Mouse (Mus musculus) CH12.LX (cell line): ENCODE data around the gene Catsper2. TPM values are rescaled to one million over a fixed set of nuclear protein-coding genes. Genes with fewer than 3 reads are reported as not detected.

ENCODE experiments used
- DNase-seq: peaks from one replicate; pipeline ENCODE4 v3.0.0-alpha.2; 2013; ENCODE audit errors: extremely low read depth
- H3K27ac ChIP-seq: 2 replicates; pipeline ENCODE4 v1.5.1; 2012; ENCODE audit warnings: low read depth, mild to moderate bottlenecking, control low read depth, moderate library complexity; ENCODE audit not compliant: insufficient read depth
- H3K27me3 ChIP-seq: replicated peaks from 2 replicates; pipeline ENCODE3; 2012; ENCODE audit warnings: inconsistent platforms
- H3K36me3 ChIP-seq, 2 experiments: replicated peaks in 1 of 2; 2 replicates each; pipeline versions ENCODE3 to v1.6.1; 2012; ENCODE audit warnings: inconsistent platforms in 1 of 2, low read length in 1 of 2, mild to moderate bottlenecking in 1 of 2, mixed read lengths in 1 of 2, moderate library complexity in 1 of 2; ENCODE audit not compliant: control insufficient read depth in 1 of 2, insufficient read depth in 1 of 2
- H3K4me1 ChIP-seq, 2 experiments: 2 replicates each; pipeline ENCODE4 v1.6.1; 2012; ENCODE audit warnings: inconsistent platforms in 1 of 2, moderate library complexity in 1 of 2; ENCODE audit not compliant: insufficient read depth in 2 of 2, control insufficient read depth in 1 of 2
- H3K4me2 ChIP-seq: 2 replicates; pipeline ENCODE4 v1.6.1; 2012; ENCODE audit warnings: low read depth, mild to moderate bottlenecking, control low read depth; ENCODE audit not compliant: poor library complexity, insufficient read depth, severe bottlenecking
- H3K4me3 ChIP-seq, 3 experiments: fragments of 150-350 bp in 1 of 3; sonication (generic) in 1 of 3; replicated peaks in 1 of 3; 2 replicates each; pipeline versions ENCODE3 to v1.5.1; 2011 to 2012; ENCODE audit warnings: low read depth in 2 of 3, low read length in 2 of 3, mild to moderate bottlenecking in 2 of 3, moderate library complexity in 2 of 3, control low read depth in 1 of 3, improper control_type of control experiment in 1 of 3, inconsistent platforms in 1 of 3, mixed read lengths in 1 of 3; ENCODE audit not compliant: poor library complexity in 1 of 3
- H3K79me2 ChIP-seq: replicated peaks from 2 replicates; pipeline ENCODE4 v1.6.1; 2012; ENCODE audit warnings: mild to moderate bottlenecking, moderate library complexity; ENCODE audit not compliant: control insufficient read depth, poor library complexity, insufficient read depth, severe bottlenecking; ENCODE audit errors: extremely low read depth
- H3K9ac ChIP-seq: 2 replicates; pipeline ENCODE4 v1.6.1; 2012; ENCODE audit warnings: low read depth, mild to moderate bottlenecking, control low read depth, moderate library complexity; ENCODE audit not compliant: insufficient read depth
- H3K9me3 ChIP-seq: replicated peaks from 2 replicates; pipeline ENCODE3; 2012; ENCODE audit warnings: low read length, inconsistent platforms, mixed read lengths
- BHLHE40 ChIP-seq: IDR thresholded peaks from 2 replicates; pipeline ENCODE4 v1.6.1; 2011; ENCODE audit warnings: mild to moderate bottlenecking, low read depth, low read length, improper control_type of control experiment
- CHD1 ChIP-seq: IDR thresholded peaks from 2 replicates; pipeline ENCODE4 v1.6.1; 2012; ENCODE audit warnings: low read depth, low read length, improper control_type of control experiment, inconsistent platforms
- CHD2 ChIP-seq: IDR thresholded peaks from 2 replicates; pipeline ENCODE4 v1.6.1; 2011; ENCODE audit warnings: low read length, improper control_type of control experiment
- CTCF ChIP-seq, 2 experiments: IDR thresholded peaks in 1 of 2; conservative IDR thresholded peaks in 1 of 2; 2 replicates each; pipeline ENCODE4 v1.5.1; 2011 to 2012; ENCODE audit warnings: low read depth in 2 of 2, low read length in 2 of 2, improper control_type of control experiment in 1 of 2, inconsistent platforms in 1 of 2, mild to moderate bottlenecking in 1 of 2, moderate library complexity in 1 of 2
- E2F4 ChIP-seq: IDR thresholded peaks from 2 replicates; pipeline ENCODE4 v1.6.1; 2011; ENCODE audit warnings: low read depth, low read length, improper control_type of control experiment; ENCODE audit not compliant: insufficient replicate concordance
- ELF1 ChIP-seq: IDR thresholded peaks from 2 replicates; pipeline ENCODE4 v1.6.1; 2014; ENCODE audit warnings: low read depth, mild to moderate bottlenecking, inconsistent platforms, low read length, improper control_type of control experiment
- EP300 ChIP-seq: IDR thresholded peaks from 2 replicates; pipeline ENCODE4 v1.6.1; 2011; ENCODE audit warnings: low read length, improper control_type of control experiment
- ETS1 ChIP-seq: conservative IDR thresholded peaks from 2 replicates; pipeline ENCODE4 v1.6.1; 2012; ENCODE audit warnings: low read depth, mild to moderate bottlenecking, inconsistent platforms, low read length, improper control_type of control experiment, moderate library complexity
- GABPA ChIP-seq: IDR thresholded peaks from 2 replicates; pipeline ENCODE4 v1.6.1; 2012; ENCODE audit warnings: low read depth, low read length, improper control_type of control experiment, inconsistent platforms; ENCODE audit not compliant: insufficient replicate concordance
- HCFC1 ChIP-seq: IDR thresholded peaks from 2 replicates; pipeline ENCODE4 v1.6.1; 2012; ENCODE audit warnings: low read depth, mild to moderate bottlenecking, inconsistent platforms, low read length, improper control_type of control experiment
- IRF4 ChIP-seq: IDR thresholded peaks from 2 replicates; pipeline ENCODE4 v1.6.1; 2014; ENCODE audit warnings: low read depth, mild to moderate bottlenecking, inconsistent platforms, low read length, improper control_type of control experiment
- JUN ChIP-seq: IDR thresholded peaks from 2 replicates; pipeline ENCODE4 v1.6.1; 2011; ENCODE audit warnings: low read depth, mild to moderate bottlenecking, low read length, improper control_type of control experiment, moderate library complexity; ENCODE audit not compliant: insufficient read depth
- JUND ChIP-seq: conservative IDR thresholded peaks from 2 replicates; pipeline ENCODE4 v1.6.1; 2011; ENCODE audit warnings: low read depth, low read length, improper control_type of control experiment
- KAT2A ChIP-seq: IDR thresholded peaks from 2 replicates; pipeline ENCODE4 v1.6.1; 2012; ENCODE audit warnings: low read length, improper control_type of control experiment, inconsistent platforms; ENCODE audit not compliant: insufficient replicate concordance
- MAFK ChIP-seq: IDR thresholded peaks from 2 replicates; pipeline ENCODE4 v1.6.1; 2011; ENCODE audit warnings: low read length, improper control_type of control experiment; ENCODE audit not compliant: insufficient replicate concordance
- MAX ChIP-seq: IDR thresholded peaks from 2 replicates; pipeline ENCODE4 v1.6.1; 2011; ENCODE audit warnings: low read length, improper control_type of control experiment
- MAZ ChIP-seq: IDR thresholded peaks from 2 replicates; pipeline ENCODE4 v1.6.1; 2012; ENCODE audit warnings: low read depth, mild to moderate bottlenecking, inconsistent platforms, low read length, improper control_type of control experiment, moderate library complexity
- MEF2A ChIP-seq: IDR thresholded peaks from 2 replicates; pipeline ENCODE4 v1.6.1; 2014; ENCODE audit warnings: low read depth, mild to moderate bottlenecking, inconsistent platforms, low read length, improper control_type of control experiment, borderline replicate concordance
- MXI1 ChIP-seq: IDR thresholded peaks from 2 replicates; pipeline ENCODE4 v1.6.1; 2011; ENCODE audit warnings: mild to moderate bottlenecking, low read depth, low read length, improper control_type of control experiment
- MYC ChIP-seq: IDR thresholded peaks from 2 replicates; pipeline ENCODE4 v1.6.1; 2011; ENCODE audit warnings: low read depth, mild to moderate bottlenecking, improper control_type of control experiment, low read length
- NELFE ChIP-seq: IDR thresholded peaks from 2 replicates; pipeline ENCODE4 v1.6.1; 2011; ENCODE audit warnings: low read depth, low read length, improper control_type of control experiment
- NRF1 ChIP-seq: IDR thresholded peaks from 2 replicates; pipeline ENCODE4 v1.6.1; 2014; ENCODE audit warnings: low read depth, mild to moderate bottlenecking, inconsistent platforms, low read length, improper control_type of control experiment, moderate library complexity
- PAX5 ChIP-seq: IDR thresholded peaks from 2 replicates; pipeline ENCODE4 v1.6.1; 2012; ENCODE audit warnings: low read length, inconsistent platforms, mixed read lengths
- POLR2A ChIP-seq: IDR thresholded peaks from 2 replicates; pipeline ENCODE4 v1.6.1; 2011; ENCODE audit warnings: low read depth, mild to moderate bottlenecking, improper control_type of control experiment, low read length
- POLR2AphosphoS2 ChIP-seq: IDR thresholded peaks from 2 replicates; pipeline ENCODE4 v1.6.1; 2011; ENCODE audit warnings: low read depth, low read length, improper control_type of control experiment
- RAD21 ChIP-seq: IDR thresholded peaks from 2 replicates; pipeline ENCODE4 v1.6.1; 2011; ENCODE audit warnings: low read depth, mild to moderate bottlenecking, low read length, improper control_type of control experiment, moderate library complexity
- RCOR1 ChIP-seq: conservative IDR thresholded peaks from 2 replicates; pipeline ENCODE4 v1.6.1; 2012; ENCODE audit warnings: low read depth, mild to moderate bottlenecking, inconsistent platforms, low read length, improper control_type of control experiment
- SIN3A ChIP-seq: IDR thresholded peaks from 2 replicates; pipeline ENCODE4 v1.6.1; 2012; ENCODE audit warnings: low read length, improper control_type of control experiment, inconsistent platforms
- SMC3 ChIP-seq: IDR thresholded peaks from 2 replicates; pipeline ENCODE4 v1.6.1; 2011; ENCODE audit warnings: low read depth, low read length, improper control_type of control experiment
- TBP ChIP-seq: conservative IDR thresholded peaks from 2 replicates; pipeline ENCODE4 v1.6.1; 2011; ENCODE audit warnings: low read depth, low read length, improper control_type of control experiment
- TCF12 ChIP-seq: IDR thresholded peaks from 2 replicates; pipeline ENCODE4 v1.6.1; 2014; ENCODE audit warnings: low read depth, mild to moderate bottlenecking, inconsistent platforms, low read length, improper control_type of control experiment
- UBTF ChIP-seq: IDR thresholded peaks from 2 replicates; pipeline ENCODE4 v1.6.1; 2012; ENCODE audit warnings: low read depth, mild to moderate bottlenecking, inconsistent platforms, low read length, improper control_type of control experiment, moderate library complexity
- USF1 ChIP-seq: IDR thresholded peaks from 2 replicates; pipeline ENCODE4 v1.6.1; 2014; ENCODE audit warnings: low read depth, mild to moderate bottlenecking, inconsistent platforms, low read length, improper control_type of control experiment
- USF2 ChIP-seq: conservative IDR thresholded peaks from 2 replicates; pipeline ENCODE4 v1.6.1; 2011; ENCODE audit warnings: low read depth, low read length, improper control_type of control experiment
- ZC3H11A ChIP-seq: IDR thresholded peaks from 2 replicates; pipeline ENCODE4 v1.6.1; 2012; ENCODE audit warnings: low read depth, mild to moderate bottlenecking, inconsistent platforms, low read length, improper control_type of control experiment
- ZKSCAN1 ChIP-seq: IDR thresholded peaks from 2 replicates; pipeline ENCODE4 v1.6.1; 2012; ENCODE audit warnings: low read depth, inconsistent platforms, low read length, improper control_type of control experiment, borderline replicate concordance
- ZMIZ1 ChIP-seq: IDR thresholded peaks from 2 replicates; pipeline ENCODE4 v1.6.1; 2012; ENCODE audit warnings: low read depth, mild to moderate bottlenecking, inconsistent platforms, low read length, improper control_type of control experiment
- ZNF384 ChIP-seq: IDR thresholded peaks from 2 replicates; pipeline ENCODE4 v1.6.1; 2012; ENCODE audit warnings: low read depth, low read length, improper control_type of control experiment, inconsistent platforms
- dilution Hi-C: fragments of 300-500 bp; cut with MboI; formaldehyde crosslinking; loops from 2 replicates; pipeline ENCODE4 v1.14.3; 2020; ENCODE audit warnings: low sequenced_read_pairs; ENCODE audit not compliant: extremely low pct_unique_long_range_greater_than_20kb, extremely low pct_ligation_motif_present
- in situ Hi-C: fragments of 300-500 bp; cut with MboI; formaldehyde crosslinking; loops from 3 replicates; pipeline ENCODE4 v1.14.3; 2019; ENCODE audit warnings: low sequenced_read_pairs, low pct_ligation_motif_present, low pct_unique_long_range_greater_than_20kb, mixed read lengths
- polyA plus RNA-seq: library from polyadenylated mRNA; unstranded; fragments of >175 nt; gene quantifications from 2 replicates; pipeline ENCODE4 v1.2.1, GENCODE M21; 2012; ENCODE audit warnings: low read depth; ENCODE audit not compliant: insufficient read length
- total RNA-seq, 2 experiments: library from RNA; depleted of rRNA; stranded (reverse); fragments of 300-350 nt in 1 of 2; fragments of >200 nt in 1 of 2; gene quantifications; 2 replicates each; pipeline ENCODE4 v1.2.3; 2012 to 2014

Gene Catsper2
- total and polyA plus RNA-seq, 3 experiments = 0.89 to 2.2 (median 1.8) TPM

DNA sequence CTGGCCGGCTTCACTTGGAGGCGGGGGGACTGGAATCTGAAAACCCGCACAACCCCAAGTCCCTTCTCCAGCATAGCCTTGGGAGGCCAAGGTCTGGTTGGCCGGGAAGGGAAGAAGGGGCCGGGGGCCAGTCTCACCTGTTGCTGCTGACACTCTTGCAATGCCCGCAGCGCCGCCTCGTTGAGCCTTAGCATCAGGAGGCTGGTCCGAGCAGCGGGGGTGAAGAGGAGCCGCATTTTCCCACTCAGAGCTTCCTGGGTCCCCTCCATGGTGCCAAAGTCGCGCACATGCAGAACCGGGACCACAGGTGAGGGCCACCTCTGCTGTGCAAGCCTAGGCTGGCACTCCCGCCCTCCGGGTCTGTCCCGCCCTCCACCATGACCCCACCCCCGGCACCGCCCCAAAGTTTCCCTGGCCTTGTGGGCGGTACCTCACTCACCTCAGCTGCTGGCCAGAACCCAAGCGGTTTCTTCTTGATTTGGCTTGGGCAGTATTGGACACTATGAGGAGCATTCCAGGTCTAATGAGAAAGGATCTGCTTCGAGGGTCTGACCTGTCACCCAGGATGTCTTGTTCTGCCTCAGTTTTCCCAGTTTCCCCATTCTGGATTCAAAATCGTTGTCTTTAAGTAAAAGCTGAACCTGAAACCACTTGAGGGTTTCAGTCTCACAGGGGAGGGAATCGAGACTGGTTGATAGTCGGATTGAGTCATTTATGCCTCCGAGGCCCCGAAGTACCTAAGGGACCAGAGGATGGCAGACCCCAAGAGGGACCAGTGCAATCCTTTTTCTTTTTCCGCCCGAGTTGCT lies 28.9 kb upstream of the Catsper2 start:
- peaks cover 6 to 30% of the 10 kb centered on the region in 2 experiments for H3K4me1 ChIP-seq
- peaks cover 33% of the 10 kb centered on the region for H3K27me3 ChIP-seq
- H3K9ac ChIP-seq = no peak overlapping the region
- in situ Hi-C loops (no loop called here), dilution Hi-C loops (no loop called here)
- peak overlapping the region in 2 of 3 experiments; percentile 23 to 25 for H3K4me3 ChIP-seq
- H3K36me3 ChIP-seq = peaks cover 16 to 24% of the 10 kb centered on the region in 2 experiments
- no peak for TF ChIP-seq UBTF
- peak; percentile 72 for TF ChIP-seq JUN
- peak; percentile 49; the same call in 1 of the 2 replicates for TF ChIP-seq MYC
- peak; percentile 82 for TF ChIP-seq MEF2A
- TF ChIP-seq ZNF384 = no peak
- no peak for TF ChIP-seq POLR2A
- TF ChIP-seq PAX5 = no peak
- peak; percentile 85 for TF ChIP-seq EP300
- no peak for TF ChIP-seq HCFC1
- TF ChIP-seq TBP = no peak
- TF ChIP-seq IRF4 = peak; percentile 97
- TF ChIP-seq CHD2 = peak; percentile 74
- no peak for TF ChIP-seq NELFE
- TF ChIP-seq JUND = peak; percentile 72
- TF ChIP-seq POLR2AphosphoS2 = 0 out of 2 replicates have a peak, but pooled peaks have one; percentile 14
- peak; percentile 95 for TF ChIP-seq RCOR1
- peak; percentile 39 for TF ChIP-seq MXI1
- no peak; the same call in none of the 2 replicates for TF ChIP-seq RAD21
- no peak for TF ChIP-seq NRF1
- peak; percentile 86 for TF ChIP-seq TCF12
- no peak for TF ChIP-seq ZKSCAN1
- peak; percentile 85 for TF ChIP-seq MAZ
- TF ChIP-seq CHD1 = 0 out of 2 replicates have a peak, but pooled peaks have one; percentile 3
- TF ChIP-seq MAX = peak; percentile 23; the same call in 1 of the 2 replicates
- TF ChIP-seq USF1 = no peak
- peak; percentile 65; the same call in 1 of the 2 replicates for TF ChIP-seq ETS1
- TF ChIP-seq ZC3H11A = no peak
- no peak for TF ChIP-seq GABPA
- TF ChIP-seq SMC3 = no peak
- TF ChIP-seq ZMIZ1 = no peak
- TF ChIP-seq BHLHE40 = peak; percentile 89
- TF ChIP-seq KAT2A = 0 out of 2 replicates have a peak, but pooled peaks have one; percentile 64
- TF ChIP-seq ELF1 = 0 out of 2 replicates have a peak, but pooled peaks have one; percentile 4
- no peak for TF ChIP-seq CTCF (conservative IDR thresholded peaks at IDR 0.05 in 1 of 2, IDR thresholded peaks at IDR 0.05 in 1 of 2; ENCODE audit: low read depth in 2 of 2, low read length in 2 of 2)
- peak; percentile 97 for TF ChIP-seq MAFK
- TF ChIP-seq USF2 = no peak
- TF ChIP-seq SIN3A = peak; percentile 85
- no peak for TF ChIP-seq E2F4
- DNase-seq = peak; percentile 90
- H3K4me2 ChIP-seq = peak overlapping the region; percentile 90
- H3K79me2 ChIP-seq = no peaks in the 10 kb centered on the region
- no peak overlapping the region for H3K27ac ChIP-seq
- no peaks in the 10 kb centered on the region for H3K9me3 ChIP-seq
